Mouse (Mus musculus) testis, adult 10 weeks (tissue): ENCODE results near the gene Hmg20a. TPM values are rescaled to one million over a fixed set of nuclear protein-coding genes. Genes with fewer than 3 reads are reported as not detected.

ENCODE experiments used
- polyA plus RNA-seq: library from polyadenylated mRNA; stranded (reverse); fragments of 350-450 nt; fragmentation: Illumina TruSeq; extraction: RNeasy Lipid Tissue Mini Kit (QIAGEN cat#74804); gene quantifications from one replicate; pipeline ENCODE4 v1.2.3, GENCODE M21; 2014; ENCODE audit warnings: low read depth, low replicate concordance

Hmg20a gene
- polyA plus RNA-seq = 9.7 TPM

GRCm38 (mm10) chr9:56417948-56418737 lies at the start of gene Hmg20a, which contains the start of gene Peak1:
Gene Hmg20a (plus strand): TSS chr9:56418609.
Gene Peak1 (minus strand): TSS chr9:56418067.

Other genes with a start within 250 kb of the Hmg20a start
- 10.4 TPM for gene Peak1, start 542 bp upstream of the Hmg20a start, polyA plus RNA-seq